Mouse (Mus musculus): ENCODE measurements around the gene Kcnt1. TPM values are rescaled to one million over a fixed set of nuclear protein-coding genes. Genes with fewer than 3 reads are reported as not detected.

Kcnt1 gene
- polyA plus RNA-seq, 1 experiment from 2014 or later, result 2.2 TPM

GRCm38 (mm10) chr2:25844097-25844496 is 19.4 kb upstream of the Kcnt1 start:
- 86% methylated on average over 3 of the region's 3 CpGs for WGBS
- Histone ChIP-seq H3K4me3 (ENCODE audit: low read depth, low read length) (no peak overlapping the region), H3K27me3 (ENCODE audit: control insufficient read depth, insufficient read depth, low read length) (no peaks in the 10 kb centered on the region), H3K27ac (ENCODE audit: low read depth, low read length) (no peak overlapping the region), H3K9me3 (ENCODE audit: control insufficient read depth, low read length) (no peaks in the 10 kb centered on the region), H3K36me3 (ENCODE audit: control insufficient read depth, insufficient read depth, low read length) (no peaks in the 10 kb centered on the region), H3K9ac (ENCODE audit: low read length) (no peak overlapping the region), H3K4me1 (ENCODE audit: control insufficient read depth, insufficient read depth, low read length) (no peaks in the 10 kb centered on the region), H3K4me2 (ENCODE audit: low read depth) (no peak overlapping the region)
- ATAC-seq (ENCODE audit: insufficient read depth, low FRiP score, low TSS enrichment), result no peak
- DNase-seq (ENCODE audit: low spot score), result no peak

- no peak for ATAC-seq (ENCODE audit: insufficient read depth, low FRiP score, low TSS enrichment)
- 93% methylated on average over 8 of the region's 8 CpGs for WGBS
- H3K4me1 ChIP-seq (ENCODE audit: control insufficient read depth, insufficient read depth, low read length), result no peaks in the 10 kb centered on the region
Measured at GRCm38 (mm10) chr2:25846516-25846915, 17.0 kb upstream of the Kcnt1 start.

GRCm38 (mm10) chr2:25847226-25847625 is 16.3 kb upstream of the Kcnt1 start, which contains the start of gene Sohlh1:
Sohlh1 (minus strand) TSS chr2:25847248.
- Histone ChIP-seq H3K4me3 (ENCODE audit: low read depth, low read length) (no peak within 1 kb of the TSS), H3K27ac (ENCODE audit: low read depth, low read length) (no peak within 1 kb of the TSS), H3K27me3 (ENCODE audit: control insufficient read depth, insufficient read depth, low read length) (no peaks in the 10 kb centered on the region), H3K4me1 (ENCODE audit: control insufficient read depth, insufficient read depth, low read length) (no peaks in the 10 kb centered on the region), H3K4me2 (ENCODE audit: low read depth) (no peak within 1 kb of the TSS), H3K9ac (ENCODE audit: low read length) (no peak within 1 kb of the TSS), H3K9me3 (ENCODE audit: control insufficient read depth, low read length) (no peaks in the 10 kb centered on the region), H3K36me3 (ENCODE audit: control insufficient read depth, insufficient read depth, low read length) (no peaks in the 10 kb centered on the region)
- 78% methylated on average over 12 of the region's 16 CpGs for WGBS
- ATAC-seq (ENCODE audit: insufficient read depth, low FRiP score, low TSS enrichment), result no peak
- DNase-seq (ENCODE audit: low spot score), result no peak

More at GRCm38 (mm10) chr2:25846516-25846915, 17.0 kb upstream of the Kcnt1 start:
- H3K4me3 ChIP-seq (ENCODE audit: low read depth, low read length), result no peak overlapping the region
- H3K4me2 ChIP-seq (ENCODE audit: low read depth), result no peak overlapping the region
- no peaks in the 10 kb centered on the region for H3K27me3 ChIP-seq (ENCODE audit: control insufficient read depth, insufficient read depth, low read length)
- H3K27ac ChIP-seq (ENCODE audit: low read depth, low read length), result no peak overlapping the region
- no peaks in the 10 kb centered on the region for H3K36me3 ChIP-seq (ENCODE audit: control insufficient read depth, insufficient read depth, low read length)
- no peak for DNase-seq (ENCODE audit: low spot score)
- H3K9ac ChIP-seq (ENCODE audit: low read length), result no peak overlapping the region
- H3K9me3 ChIP-seq (ENCODE audit: control insufficient read depth, low read length), result no peaks in the 10 kb centered on the region

- H3K27me3 ChIP-seq (ENCODE audit: control insufficient read depth, insufficient read depth, low read length), result no peaks in the 10 kb centered on the region
- no peak overlapping the region for H3K4me3 ChIP-seq (ENCODE audit: low read depth, low read length)
- no peak overlapping the region for H3K9ac ChIP-seq (ENCODE audit: low read length)
- H3K4me1 ChIP-seq (ENCODE audit: control insufficient read depth, insufficient read depth, low read length), result no peaks in the 10 kb centered on the region
- WGBS, result 18% methylated on average over 4 of the region's 4 CpGs
- H3K27ac ChIP-seq (ENCODE audit: low read depth, low read length), result no peak overlapping the region
- H3K36me3 ChIP-seq (ENCODE audit: control insufficient read depth, insufficient read depth, low read length), result no peaks in the 10 kb centered on the region
- ATAC-seq (ENCODE audit: insufficient read depth, low FRiP score, low TSS enrichment) (no peak), DNase-seq (ENCODE audit: low spot score) (peak; percentile 63)
- no peaks in the 10 kb centered on the region for H3K9me3 ChIP-seq (ENCODE audit: control insufficient read depth, low read length)
- H3K4me2 ChIP-seq (ENCODE audit: low read depth), result no peak overlapping the region
Measured at GRCm38 (mm10) chr2:25850330-25850729, 13.2 kb upstream of the Kcnt1 start.

- no peak overlapping the region for H3K4me3 ChIP-seq (ENCODE audit: low read depth, low read length)
- H3K9me3 ChIP-seq (ENCODE audit: control insufficient read depth, low read length), result no peaks in the 10 kb centered on the region
- no peaks in the 10 kb centered on the region for H3K27me3 ChIP-seq (ENCODE audit: control insufficient read depth, insufficient read depth, low read length)
- DNase-seq (ENCODE audit: low spot score) (no peak), ATAC-seq (ENCODE audit: insufficient read depth, low FRiP score, low TSS enrichment) (no peak)
- WGBS, result 71% methylated on average over 3 of the region's 3 CpGs
- no peak overlapping the region for H3K9ac ChIP-seq (ENCODE audit: low read length)
- H3K36me3 ChIP-seq (ENCODE audit: control insufficient read depth, insufficient read depth, low read length), result no peaks in the 10 kb centered on the region
- no peaks in the 10 kb centered on the region for H3K4me1 ChIP-seq (ENCODE audit: control insufficient read depth, insufficient read depth, low read length)
- no peak overlapping the region for H3K27ac ChIP-seq (ENCODE audit: low read depth, low read length)
- no peak overlapping the region for H3K4me2 ChIP-seq (ENCODE audit: low read depth)
Measured at GRCm38 (mm10) chr2:25852626-25853025, 10.9 kb upstream of the Kcnt1 start.

GRCm38 (mm10) chr2:25853998-25854397 is 9.5 kb upstream of the Kcnt1 start:
- Histone ChIP-seq H3K36me3 (ENCODE audit: control insufficient read depth, insufficient read depth, low read length) (no peaks in the 10 kb centered on the region), H3K9ac (ENCODE audit: low read length) (no peak overlapping the region), H3K9me3 (ENCODE audit: control insufficient read depth, low read length) (no peaks in the 10 kb centered on the region), H3K4me1 (ENCODE audit: control insufficient read depth, insufficient read depth, low read length) (no peaks in the 10 kb centered on the region), H3K27me3 (ENCODE audit: control insufficient read depth, insufficient read depth, low read length) (no peaks in the 10 kb centered on the region), H3K27ac (ENCODE audit: low read depth, low read length) (no peak overlapping the region), H3K4me2 (ENCODE audit: low read depth) (no peak overlapping the region), H3K4me3 (ENCODE audit: low read depth, low read length) (no peak overlapping the region)
- DNase-seq (ENCODE audit: low spot score) (no peak), ATAC-seq (ENCODE audit: insufficient read depth, low FRiP score, low TSS enrichment) (no peak)
- WGBS, result 82% methylated on average over 5 of the region's 5 CpGs

GRCm38 (mm10) chr2:25859891-25860290 is 3.6 kb upstream of the Kcnt1 start:
- ATAC-seq (ENCODE audit: insufficient read depth, low FRiP score, low TSS enrichment) (no peak), DNase-seq (ENCODE audit: low spot score) (no peak)
- WGBS, result 86% methylated on average over 3 of the region's 3 CpGs

GRCm38 (mm10) chr2:25862038-25862437 is 1.5 kb upstream of the Kcnt1 start:
- WGBS, result 79% methylated on average over 2 of the region's 2 CpGs
- peaks cover 17% of the 10 kb centered on the region for H3K27me3 ChIP-seq (ENCODE audit: control insufficient read depth, insufficient read depth, low read length)
- ATAC-seq (ENCODE audit: insufficient read depth, low FRiP score, low TSS enrichment), result no peak

More at GRCm38 (mm10) chr2:25859891-25860290, 3.6 kb upstream of the Kcnt1 start:
- Histone ChIP-seq H3K4me2 (ENCODE audit: low read depth) (no peak overlapping the region), H3K9me3 (ENCODE audit: control insufficient read depth, low read length) (no peaks in the 10 kb centered on the region), H3K4me3 (ENCODE audit: low read depth, low read length) (no peak overlapping the region), H3K27ac (ENCODE audit: low read depth, low read length) (no peak overlapping the region), H3K4me1 (ENCODE audit: control insufficient read depth, insufficient read depth, low read length) (0 out of 2 replicates have a peak, but pooled peaks cover 5% of the 10 kb centered on the region), H3K36me3 (ENCODE audit: control insufficient read depth, insufficient read depth, low read length) (no peaks in the 10 kb centered on the region), H3K27me3 (ENCODE audit: control insufficient read depth, insufficient read depth, low read length) (peaks cover 15% of the 10 kb centered on the region), H3K9ac (ENCODE audit: low read length) (no peak overlapping the region)

GRCm38 (mm10) chr2:25862696-25863270 is 751 bp upstream of the Kcnt1 start:
- peaks cover 17% of the 10 kb centered on the region for H3K27me3 ChIP-seq (ENCODE audit: control insufficient read depth, insufficient read depth, low read length)
- H3K9me3 ChIP-seq (ENCODE audit: control insufficient read depth, low read length), result no peaks in the 10 kb centered on the region
- no peak overlapping the region for H3K9ac ChIP-seq (ENCODE audit: low read length)
- 0 out of 2 replicates have a peak, but pooled peaks cover 5% of the 10 kb centered on the region for H3K4me1 ChIP-seq (ENCODE audit: control insufficient read depth, insufficient read depth, low read length)
- no peak overlapping the region for H3K27ac ChIP-seq (ENCODE audit: low read depth, low read length)
- no peak for DNase-seq (ENCODE audit: low spot score)
- no peak for ATAC-seq (ENCODE audit: insufficient read depth, low FRiP score, low TSS enrichment)
- H3K4me2 ChIP-seq (ENCODE audit: low read depth), result no peak overlapping the region
- no peak overlapping the region for H3K4me3 ChIP-seq (ENCODE audit: low read depth, low read length)
- 75% methylated on average over 5 of the region's 5 CpGs for WGBS
- H3K36me3 ChIP-seq (ENCODE audit: control insufficient read depth, insufficient read depth, low read length), result no peaks in the 10 kb centered on the region

More at GRCm38 (mm10) chr2:25862038-25862437, 1.5 kb upstream of the Kcnt1 start:
- Histone ChIP-seq H3K9me3 (ENCODE audit: control insufficient read depth, low read length) (no peaks in the 10 kb centered on the region), H3K4me1 (ENCODE audit: control insufficient read depth, insufficient read depth, low read length) (0 out of 2 replicates have a peak, but pooled peaks cover 5% of the 10 kb centered on the region), H3K4me3 (ENCODE audit: low read depth, low read length) (no peak overlapping the region), H3K36me3 (ENCODE audit: control insufficient read depth, insufficient read depth, low read length) (no peaks in the 10 kb centered on the region), H3K27ac (ENCODE audit: low read depth, low read length) (no peak overlapping the region), H3K9ac (ENCODE audit: low read length) (no peak overlapping the region), H3K4me2 (ENCODE audit: low read depth) (no peak overlapping the region)
- DNase-seq (ENCODE audit: low spot score), result no peak

Data from neural tube, embryonic 11.5 days (tissue).